ENCODE assay signal across 15 mouse cellular contexts in the genomic region with DNA sequence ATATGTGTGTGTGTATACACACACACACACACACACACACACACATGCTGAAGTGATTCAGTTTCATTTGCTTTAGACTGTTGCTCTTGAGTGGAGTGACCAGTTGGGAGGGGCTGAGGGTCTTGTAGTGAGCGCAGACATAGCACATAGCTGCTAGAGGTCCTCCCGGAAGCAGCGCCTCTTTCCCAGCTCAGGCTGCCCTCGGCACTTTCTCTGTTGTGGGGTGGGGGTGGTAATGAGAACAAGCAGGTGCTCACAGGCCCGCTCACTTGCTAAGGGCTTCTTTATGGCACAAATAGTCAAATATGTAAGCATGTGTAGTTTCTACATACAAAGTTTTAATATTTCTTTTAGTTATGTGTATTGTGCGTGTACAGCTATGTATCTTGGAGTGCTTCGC.
A peak's percentile ranks its signal among the peaks of the same experiment; 100 is the strongest.
DNase-seq lines count a peak whose midpoint lies in the region; ATAC-seq and TF ChIP-seq lines count a peak whose summit lies in the region.
"Had no signal": no experiment of that assay in that cellular context is flagged by ENCODE, and none has a peak within 500 bp of the region (broad histone marks: within the 10 kb centered on the region; RNA-seq: fewer than 3 reads in every experiment).

No protein-coding gene starts in this region.

- intact Hi-C loops in heart, adult 2 months (cut with DNase I), result no loop called here

- no peak for TF ChIP-seq POLR2A in heart, adult 2 months (IDR thresholded peaks at IDR 0.05; ENCODE audit: insufficient read depth, low read depth, low read length)

- no peaks in the 10 kb centered on the region for H3K9me3 ChIP-seq in lung, embryonic 15.5 days
- H3K9me3 ChIP-seq in liver, embryonic 13.5 days (replicated peaks), result no peaks in the 10 kb centered on the region
- no peaks in the 10 kb centered on the region for H3K9me3 ChIP-seq in forebrain, embryonic 13.5 days (replicated peaks)
- H3K9me3 ChIP-seq: embryonic facial prominence, embryonic 15.5 days; hindbrain, embryonic 12.5 days had no signal

- DNase-seq in heart, adult 11 months, result peak; percentile 74
- DNase-seq in heart, adult 2 months, result no peak
- no peak for DNase-seq in lung, postnatal 36 days
- DNase-seq in liver, embryonic 13.5 days, result no peak
- peak; percentile 55 for DNase-seq in thymus, postnatal 25 days
- DNase-seq in left cerebral cortex, adult 8-10 months (ENCODE audit: low spot score in 2 of 2), result no peak
- DNase-seq: cerebellum, postnatal 14 days; kidney, adult 8-10 months; left cerebral cortex, postnatal 4 days had no signal

- no peak overlapping the region for H3K4me2 ChIP-seq in lung, embryonic 15.5 days
- H3K4me2 ChIP-seq in liver, embryonic 13.5 days, result peak overlapping the region; percentile 68
- no peak overlapping the region for H3K4me2 ChIP-seq in forebrain, embryonic 13.5 days
- H3K4me2 ChIP-seq: embryonic facial prominence, embryonic 15.5 days; hindbrain, embryonic 12.5 days had no signal

- H3K27me3 ChIP-seq in heart, adult 2 months (ENCODE audit: control insufficient read depth, insufficient read depth, low read length), result no peaks in the 10 kb centered on the region
- no peaks in the 10 kb centered on the region for H3K27me3 ChIP-seq in lung, embryonic 15.5 days
- H3K27me3 ChIP-seq in liver, embryonic 13.5 days, result no peaks in the 10 kb centered on the region
- H3K27me3 ChIP-seq in forebrain, embryonic 13.5 days, result no peaks in the 10 kb centered on the region
- H3K27me3 ChIP-seq: embryonic facial prominence, embryonic 15.5 days; hindbrain, embryonic 12.5 days had no signal

- TF ChIP-seq EP300 in heart, adult 2 months (IDR thresholded peaks at IDR 0.05; ENCODE audit: insufficient read depth, low read depth, low read length), result no peak

- no peak overlapping the region for H3K4me3 ChIP-seq in heart, adult 2 months
- no peak overlapping the region for H3K4me3 ChIP-seq in lung, embryonic 15.5 days
- H3K4me3 ChIP-seq in liver, embryonic 13.5 days (replicated peaks), result peak overlapping the region; percentile 38
- H3K4me3 ChIP-seq in forebrain, embryonic 13.5 days, result no peak overlapping the region
- H3K4me3 ChIP-seq: embryonic facial prominence, embryonic 15.5 days; hindbrain, embryonic 12.5 days; layer of hippocampus, adult 2 months; myocyte had no signal

- peaks cover 9% of the 10 kb centered on the region for H3K79me2 ChIP-seq in heart, adult 2 months (replicated peaks; ENCODE audit: control insufficient read depth, insufficient read depth, low read length)

- no peak overlapping the region for H3K9ac ChIP-seq in heart, adult 2 months (ENCODE audit: low read depth, low read length)
- no peak overlapping the region for H3K9ac ChIP-seq in lung, embryonic 15.5 days
- H3K9ac ChIP-seq in liver, embryonic 13.5 days, result peak overlapping the region; percentile 68
- no peak overlapping the region for H3K9ac ChIP-seq in forebrain, embryonic 13.5 days
- H3K9ac ChIP-seq: embryonic facial prominence, embryonic 15.5 days; hindbrain, embryonic 12.5 days had no signal

- no peak for ATAC-seq in lung, embryonic 15.5 days (ENCODE audit: borderline replicate concordance, extremely low read depth, low FRiP score, low TSS enrichment)
- ATAC-seq in liver, embryonic 13.5 days (ENCODE audit: low read depth), result peak; percentile 46
- ATAC-seq in forebrain, embryonic 13.5 days, result no peak

- no peaks in the 10 kb centered on the region for H3K36me3 ChIP-seq in heart, adult 2 months (ENCODE audit: control insufficient read depth, insufficient read depth, low read length)
- no peaks in the 10 kb centered on the region for H3K36me3 ChIP-seq in lung, embryonic 15.5 days
- H3K36me3 ChIP-seq in liver, embryonic 13.5 days, result no peaks in the 10 kb centered on the region
- H3K36me3 ChIP-seq in forebrain, embryonic 13.5 days (ENCODE audit: poor library complexity, severe bottlenecking), result peaks cover 6% of the 10 kb centered on the region
- H3K36me3 ChIP-seq: embryonic facial prominence, embryonic 15.5 days had no signal

- no peak for TF ChIP-seq CTCF in heart, adult 2 months (IDR thresholded peaks at IDR 0.05)

- peaks cover 13% of the 10 kb centered on the region for H3K4me1 ChIP-seq in heart, adult 2 months (ENCODE audit: control insufficient read depth, insufficient read depth, low read length)
- H3K4me1 ChIP-seq in lung, embryonic 15.5 days, result peaks cover 59% of the 10 kb centered on the region
- H3K4me1 ChIP-seq in liver, embryonic 13.5 days (replicated peaks), result peaks cover 90% of the 10 kb centered on the region
- peaks cover 42% of the 10 kb centered on the region for H3K4me1 ChIP-seq in forebrain, embryonic 13.5 days

- 79% methylated on average over 7 of the region's 7 CpGs for WGBS in heart, adult 2 months
- WGBS in lung, embryonic 15.5 days, result 47% methylated on average over 7 of the region's 7 CpGs
- WGBS in liver, embryonic 13.5 days (ENCODE audit: insufficient replicate concordance), result 22% methylated on average over 7 of the region's 7 CpGs
- WGBS in forebrain, embryonic 13.5 days, result 84% methylated on average over 7 of the region's 7 CpGs

- H3K27ac ChIP-seq in heart, adult 2 months, result no peak overlapping the region
- H3K27ac ChIP-seq in lung, embryonic 15.5 days, result peak overlapping the region; percentile 39; the same call in 1 of the 2 replicates
- peak overlapping the region; percentile 97 for H3K27ac ChIP-seq in liver, embryonic 13.5 days
- no peak overlapping the region for H3K27ac ChIP-seq in forebrain, embryonic 13.5 days
- H3K27ac ChIP-seq: embryonic facial prominence, embryonic 15.5 days; hindbrain, embryonic 12.5 days; layer of hippocampus, adult 2 months had no signal

Comparison
In these comparisons a context has a peak if more than half of its experiments do, and no peak if none do; other contexts are left out.
1. DNase-seq: peak in heart, adult 11 months (single experiment) and thymus, postnatal 25 days (single experiment); none in heart, adult 2 months (0 of 2), lung, postnatal 36 days (single experiment), liver, embryonic 13.5 days (single experiment) and left cerebral cortex, adult 8-10 months (0 of 2).
2. H3K27ac ChIP-seq: peak in lung, embryonic 15.5 days (single experiment) and liver, embryonic 13.5 days (single experiment); none in heart, adult 2 months (single experiment) and forebrain, embryonic 13.5 days (single experiment).